Mouse (Mus musculus) adrenal gland (tissue): ENCODE measurements around the gene Fzd2.

Experiments
- intact Hi-C: fragments of 180-260 bp; cut with DNase I; formaldehyde crosslinking; loops from one replicate; pipeline ENCODE4 v1.15.1; 2025

The Fzd2 gene

GRCm38 (mm10) chr11:102611317-102611705 is 7.1 kb downstream of the Fzd2 start:
- intact Hi-C loops = no loop called here

DNA sequence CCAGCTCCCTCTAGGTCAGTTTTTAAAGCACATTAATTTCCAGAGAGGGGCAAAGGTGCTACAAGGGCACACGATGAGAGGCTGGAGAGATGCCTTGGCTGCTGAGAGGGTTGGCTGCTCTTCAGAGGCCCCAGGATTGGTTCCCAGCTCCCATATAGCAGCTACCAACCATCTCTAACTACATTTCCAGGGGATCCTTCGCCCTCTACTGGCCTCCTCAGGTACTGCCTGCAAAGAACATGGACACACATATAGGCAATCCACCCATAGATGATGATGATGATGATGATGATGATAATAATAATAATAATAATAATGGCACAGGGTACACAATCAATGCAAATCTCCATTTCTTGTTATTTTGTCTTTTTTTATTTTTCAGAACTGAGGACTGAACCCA is 15.3 kb downstream of the Fzd2 start:
- intact Hi-C loops = no loop called here

GRCm38 (mm10) chr11:102623876-102624789 is 19.9 kb downstream of the Fzd2 start:
- intact Hi-C loops = no loop called here

DNA sequence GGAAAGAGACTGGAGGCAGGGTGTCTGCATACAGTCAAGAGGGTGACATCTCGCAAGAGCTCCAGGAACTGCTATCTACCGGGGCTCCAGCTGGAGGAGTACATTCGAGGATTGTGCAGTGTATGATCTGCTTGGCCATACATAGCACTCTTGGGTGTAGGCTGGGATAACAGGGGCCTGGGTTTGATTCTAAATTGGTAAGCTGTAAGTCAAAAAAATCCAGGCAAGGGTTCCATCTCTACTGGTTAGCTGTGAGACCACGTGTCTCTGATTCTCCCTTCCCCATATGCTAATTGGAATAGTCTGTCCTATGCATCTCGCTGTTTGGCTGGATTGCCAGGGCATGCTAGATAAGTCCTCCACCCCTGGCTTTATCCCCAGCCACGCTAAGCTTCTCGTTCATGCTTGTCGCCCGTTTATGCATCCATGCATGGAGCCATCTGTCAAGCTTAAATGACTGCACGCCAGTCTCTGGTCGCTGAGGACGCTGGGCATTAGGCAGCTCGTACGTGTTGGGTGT is 20.8 kb downstream of the Fzd2 start:
- intact Hi-C loops = no loop called here

- intact Hi-C loops = no loop called here
Observed at GRCm38 (mm10) chr11:102627171-102627931, 23.2 kb downstream of the Fzd2 start.

GRCm38 (mm10) chr11:102628529-102628928 is 24.3 kb downstream of the Fzd2 start:
- intact Hi-C loops = no loop called here

DNA sequence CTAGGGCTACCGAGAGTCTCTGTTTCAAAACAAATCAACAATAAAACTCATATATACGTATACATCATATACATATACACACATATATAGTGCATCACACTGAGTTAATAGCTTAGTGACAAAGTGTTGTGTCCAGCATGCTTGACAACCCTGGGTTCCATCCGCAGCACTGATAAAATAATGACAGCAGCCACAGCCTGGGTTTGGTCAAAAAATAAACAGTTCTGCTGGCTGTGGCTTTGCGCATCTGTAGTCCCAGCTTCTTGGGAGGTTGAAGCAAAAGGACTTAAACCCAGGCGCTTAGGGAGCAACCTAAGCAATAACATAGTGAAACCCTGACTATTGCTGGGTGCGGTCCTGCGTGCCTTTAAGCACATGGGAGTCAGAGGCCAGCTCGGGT is 25.2 kb downstream of the Fzd2 start:
- intact Hi-C loops = no loop called here

DNA sequence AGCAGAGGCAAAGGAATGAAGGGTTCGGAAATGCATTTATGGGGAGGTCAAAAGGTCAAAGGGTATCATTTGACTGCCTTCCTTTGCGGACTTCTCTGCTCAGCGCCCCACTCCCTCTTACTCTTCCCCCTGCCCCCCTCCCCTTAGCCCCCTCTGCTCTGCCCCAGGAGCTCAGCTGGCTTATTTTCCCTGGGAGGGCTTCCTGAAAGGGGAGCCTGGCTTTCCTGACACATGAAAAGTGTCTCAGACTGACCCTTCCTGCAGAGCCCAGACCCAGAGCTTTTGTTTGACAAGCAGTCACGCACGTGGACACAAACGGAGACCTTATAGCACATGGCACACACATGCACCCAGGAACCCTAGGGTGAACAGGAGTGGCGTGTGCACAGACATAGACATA is 26.5 kb downstream of the Fzd2 start:
- intact Hi-C loops = no loop called here

DNA sequence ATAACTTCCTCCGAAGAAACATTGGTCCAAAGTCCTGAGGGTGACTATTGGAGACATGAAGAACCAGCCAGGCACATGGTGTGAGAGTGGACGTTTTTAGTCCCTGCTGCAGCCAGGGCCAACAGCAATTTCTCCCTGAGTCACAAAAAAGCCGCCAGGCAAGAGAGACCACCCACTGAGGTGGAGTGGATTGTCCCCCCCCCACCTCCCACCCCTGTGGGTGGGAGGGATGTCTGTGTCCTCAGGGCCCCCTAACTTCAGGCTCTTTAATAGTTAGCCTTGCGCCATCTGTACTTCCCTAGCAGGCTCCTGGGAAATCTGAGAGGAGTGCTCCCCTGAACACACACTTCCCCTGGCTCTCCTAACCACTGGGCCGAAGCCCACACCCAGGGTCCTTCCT is 27.0 kb downstream of the Fzd2 start:
- intact Hi-C loops = no loop called here

DNA sequence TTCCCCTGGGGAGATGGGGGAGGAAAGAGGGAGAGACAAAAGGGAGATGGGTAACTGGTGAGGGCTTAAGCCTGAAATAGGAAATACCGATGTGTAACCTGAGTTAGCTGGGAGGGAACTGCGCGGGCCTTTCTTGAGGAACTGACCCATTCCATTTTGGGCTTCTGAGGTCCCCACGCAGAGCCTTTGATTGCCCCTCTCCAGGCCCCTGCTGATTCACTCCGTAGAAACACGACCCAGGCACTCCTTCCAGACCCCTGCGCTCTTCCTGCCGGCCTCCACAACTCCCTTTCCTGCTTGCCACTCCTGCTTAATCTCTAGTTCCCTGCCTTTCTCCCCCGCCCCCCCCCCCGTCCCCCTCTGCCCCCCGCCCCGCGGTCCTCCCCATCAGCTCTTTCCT is 28.5 kb downstream of the Fzd2 start:
- intact Hi-C loops = no loop called here

GRCm38 (mm10) chr11:102633379-102633778 is 29.2 kb downstream of the Fzd2 start:
- intact Hi-C loops = no loop called here

GRCm38 (mm10) chr11:102636887-102637286 is 32.7 kb downstream of the Fzd2 start:
- intact Hi-C loops = no loop called here

DNA sequence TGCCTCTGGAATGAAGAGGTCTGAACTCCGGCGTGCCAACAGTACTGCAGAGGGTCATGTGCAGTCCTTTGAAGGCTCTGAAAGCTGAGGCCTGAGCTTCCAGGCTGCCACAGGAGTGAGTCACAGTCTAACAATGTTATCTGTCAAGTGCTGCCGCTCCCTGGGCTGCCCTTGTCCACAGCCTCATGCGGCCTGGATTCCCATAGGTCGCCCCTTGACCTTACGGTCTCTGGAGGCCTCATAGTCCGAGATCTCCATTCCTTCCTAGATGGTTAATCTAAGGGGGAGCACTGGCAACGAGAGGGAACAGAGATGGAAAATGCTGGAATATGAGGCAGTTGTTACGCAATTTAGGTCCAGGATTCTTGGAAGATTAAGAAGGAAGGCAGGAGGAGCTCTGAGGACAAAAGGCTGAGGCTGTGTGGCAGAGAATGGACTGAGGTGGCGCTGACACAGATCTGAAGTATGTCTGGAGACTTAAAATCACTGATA is 39.7 kb downstream of the Fzd2 start:
- intact Hi-C loops = no loop called here

DNA sequence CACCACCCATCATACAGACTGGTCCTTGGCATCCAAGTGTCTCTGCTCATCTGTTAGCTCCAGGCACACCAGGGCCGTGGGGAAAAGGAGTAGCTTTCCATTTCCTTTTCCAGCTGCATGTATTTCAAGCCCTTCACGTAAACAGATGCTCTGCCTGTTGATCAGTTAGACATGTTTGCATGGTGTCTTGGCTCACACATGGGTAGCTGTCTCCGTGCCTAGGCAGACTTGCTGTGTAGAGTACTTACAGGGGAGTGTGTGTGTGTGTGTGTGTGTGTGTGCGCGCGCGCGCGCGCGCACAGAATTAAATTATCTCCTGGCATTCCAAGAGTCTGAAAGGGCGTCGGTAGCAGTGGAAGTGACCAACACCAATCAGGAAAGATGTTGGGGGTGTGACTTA is 42.0 kb downstream of the Fzd2 start:
- intact Hi-C loops = no loop called here

DNA sequence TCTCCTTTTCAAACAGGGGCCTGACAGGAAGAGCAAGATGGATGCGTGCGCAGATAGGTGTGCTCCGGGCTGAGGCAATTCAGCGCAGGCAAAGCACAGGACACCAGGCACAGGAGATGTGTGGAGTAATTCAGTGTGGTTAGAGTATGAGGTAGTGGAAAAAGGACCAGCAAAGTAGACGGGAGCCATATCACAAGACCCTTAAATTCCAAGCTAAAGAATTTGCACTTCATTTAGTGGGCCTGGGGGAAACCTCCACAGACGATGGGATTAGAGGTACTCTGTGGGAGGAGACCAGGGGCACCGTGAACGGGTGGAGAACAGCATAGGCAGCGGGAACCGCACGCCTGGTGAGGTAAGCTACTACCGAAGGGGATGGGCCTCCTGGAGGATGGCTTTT is 43.7 kb downstream of the Fzd2 start:
- intact Hi-C loops = no loop called here

GRCm38 (mm10) chr11:102651381-102651780 is 47.2 kb downstream of the Fzd2 start:
- intact Hi-C loops = loop anchor here (2.0 kb wide), 2 partner anchors 79 to 165 kb away; no protein-coding TSS in a partner anchor

GRCm38 (mm10) chr11:102652844-102653243 is 48.6 kb downstream of the Fzd2 start:
- intact Hi-C loops = no loop called here

DNA sequence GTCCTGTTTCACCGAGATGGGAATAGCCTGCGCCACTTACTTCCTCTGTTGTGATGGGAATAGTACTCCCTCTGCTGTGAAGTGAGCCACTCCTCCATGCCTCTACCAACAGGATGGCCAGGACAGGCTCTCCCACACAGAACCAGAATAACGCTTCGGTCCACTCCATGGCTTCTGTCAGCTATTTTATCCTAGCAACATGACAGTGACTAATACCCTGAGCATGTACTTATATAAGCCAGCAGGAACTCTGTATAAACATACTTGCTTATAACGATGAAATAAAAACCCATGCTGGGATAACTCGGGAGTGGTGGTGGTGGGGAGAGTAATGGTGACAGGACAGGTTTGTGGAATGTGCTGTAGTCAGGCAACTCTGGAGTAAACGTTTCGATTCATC is 51.7 kb downstream of the Fzd2 start:
- intact Hi-C loops = no loop called here

DNA sequence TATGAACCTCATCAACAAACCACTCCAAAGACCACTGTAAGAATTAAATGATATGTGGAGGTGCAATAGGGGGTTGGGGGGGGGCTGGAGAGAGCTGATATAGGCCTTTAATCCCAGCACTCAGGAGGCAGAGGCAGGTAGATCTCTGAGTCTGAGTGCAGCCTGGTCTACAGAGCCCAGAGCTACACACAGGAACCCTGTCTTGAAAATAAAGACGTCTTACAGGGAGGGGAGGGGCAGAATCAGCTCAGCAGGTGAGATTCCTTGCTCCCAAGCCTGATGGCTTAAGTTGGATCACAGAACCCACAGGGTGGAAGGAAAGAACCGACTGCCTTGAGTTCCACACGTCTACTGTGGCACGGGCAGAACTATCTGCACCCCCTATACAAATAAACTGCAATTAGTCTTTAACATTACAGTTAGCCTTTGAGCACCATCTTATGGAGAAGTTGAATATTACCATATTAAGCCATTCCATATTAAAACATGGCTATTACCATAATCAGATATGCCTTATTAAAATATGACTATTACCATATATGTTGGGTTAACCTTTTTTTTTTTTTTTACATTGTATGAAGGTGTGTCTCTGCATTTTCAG is 52.2 kb downstream of the Fzd2 start:
- intact Hi-C loops = no loop called here

DNA sequence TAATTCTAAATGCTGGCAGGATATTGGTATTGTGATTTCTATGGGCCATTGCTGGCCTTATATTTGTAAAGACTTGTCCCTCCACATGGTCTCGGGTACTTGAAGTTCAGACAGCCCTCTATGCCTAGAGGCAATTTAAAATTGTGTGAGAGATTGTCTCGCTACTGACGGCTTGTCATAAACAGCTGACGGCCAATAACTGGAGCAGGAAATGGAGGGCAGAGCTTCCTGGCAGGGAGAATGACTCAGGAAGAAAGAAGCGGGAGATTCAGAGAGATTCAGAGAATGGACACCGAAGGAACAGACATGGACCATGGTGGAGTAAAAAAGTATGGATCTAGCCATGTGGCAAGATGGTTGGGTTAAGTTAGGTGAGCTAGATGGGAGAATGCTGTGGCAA is 52.7 kb downstream of the Fzd2 start:
- intact Hi-C loops = no loop called here
